Mouse (Mus musculus): ENCODE data around the gene Sval2.

The Sval2 gene

GRCm38 (mm10) chr6:41852689-41853088 lies at the start of gene Sval2:
Gene Sval2 (plus strand): TSS chr6:41852989.
- DNase-seq (ENCODE audit: extremely low spot score, low spot score) = no peak

- no peak for DNase-seq (ENCODE audit: extremely low spot score, low spot score)
These were observed 28.7 kb upstream of the Sval2 start for GRCm38 (mm10) chr6:41824086-41824485.

GRCm38 (mm10) chr6:41829516-41829915 lies 23.3 kb upstream of the Sval2 start:
- no peak for DNase-seq (ENCODE audit: extremely low spot score, low spot score)

GRCm38 (mm10) chr6:41847235-41847634 lies 5.6 kb upstream of the Sval2 start, which contains the start of gene Pip:
Gene Pip (plus strand): TSS chr6:41847535.
- DNase-seq (ENCODE audit: extremely low spot score, low spot score) = no peak

- no peak for DNase-seq (ENCODE audit: extremely low spot score, low spot score)
These were observed 11.2 kb downstream of the Sval2 start for GRCm38 (mm10) chr6:41864038-41864437.

GRCm38 (mm10) chr6:41911625-41912024 lies 58.8 kb downstream of the Sval2 start:
- DNase-seq (ENCODE audit: extremely low spot score, low spot score) = no peak

Measured in neural tube, embryonic 10.5 days (tissue).